Mouse (Mus musculus): ENCODE data around the gene Ccdc142. TPM values are rescaled to one million over a fixed set of nuclear protein-coding genes. Genes with fewer than 3 reads are reported as not detected.

The Ccdc142 gene
- polyA plus RNA-seq, 1 experiment from 2014 or later = 2.0 TPM

- no peak for ATAC-seq (replicated peaks; ENCODE audit: low FRiP score, low read depth)
- Histone ChIP-seq H3K4me2 (ENCODE audit: low read length) (peak overlapping the region; percentile 85), H3K27ac (no peak overlapping the region)
Measured at GRCm38 (mm10) chr6:83116373-83117164, 15.2 kb downstream of the Ccdc142 start.

GRCm38 (mm10) chr6:83117165-83117438, 15.7 kb downstream of the Ccdc142 start:
- H3K36me3 ChIP-seq (ENCODE audit: insufficient read depth, low read length) = 0 out of 2 replicates have a peak, but pooled peaks cover 5% of the 10 kb centered on the region
- no peak overlapping the region for H3K27ac ChIP-seq
- 73% methylated on average over 4 of the region's 4 CpGs for WGBS
- H3K4me2 ChIP-seq (ENCODE audit: low read length) = no peak overlapping the region
- TF ChIP-seq CTCF (IDR thresholded peaks at IDR 0.05; ENCODE audit: low read depth) = no peak
- ATAC-seq (replicated peaks; ENCODE audit: low FRiP score, low read depth) (no peak), DNase-seq (ENCODE audit: low spot score) (no peak)
- peaks cover 29% of the 10 kb centered on the region for H3K4me1 ChIP-seq (replicated peaks; ENCODE audit: insufficient read depth, low read length)
- no peak overlapping the region for H3K9ac ChIP-seq (ENCODE audit: low read depth, low read length)
- no peaks in the 10 kb centered on the region for H3K9me3 ChIP-seq (replicated peaks; ENCODE audit: low read length)
- no peak overlapping the region for H3K4me3 ChIP-seq (replicated peaks; ENCODE audit: low read depth, low read length)
- no peaks in the 10 kb centered on the region for H3K27me3 ChIP-seq (ENCODE audit: insufficient read depth, low read length)

More at GRCm38 (mm10) chr6:83116373-83117164, 15.2 kb downstream of the Ccdc142 start:
- no peaks in the 10 kb centered on the region for H3K9me3 ChIP-seq (replicated peaks; ENCODE audit: low read length)
- no peak for TF ChIP-seq CTCF (IDR thresholded peaks at IDR 0.05; ENCODE audit: low read depth)
- peak overlapping the region; percentile 76 for H3K9ac ChIP-seq (ENCODE audit: low read depth, low read length)
- 69% methylated on average over 11 of the region's 11 CpGs for WGBS
- DNase-seq (ENCODE audit: low spot score) = no peak
- 0 out of 2 replicates have a peak, but pooled peaks cover 5% of the 10 kb centered on the region for H3K36me3 ChIP-seq (ENCODE audit: insufficient read depth, low read length)
- H3K4me1 ChIP-seq (replicated peaks; ENCODE audit: insufficient read depth, low read length) = peaks cover 26% of the 10 kb centered on the region
- no peaks in the 10 kb centered on the region for H3K27me3 ChIP-seq (ENCODE audit: insufficient read depth, low read length)
- H3K4me3 ChIP-seq (replicated peaks; ENCODE audit: low read depth, low read length) = peak overlapping the region; percentile 64

- no peaks in the 10 kb centered on the region for H3K27me3 ChIP-seq (ENCODE audit: insufficient read depth, low read length)
- 86% methylated on average over 13 of the region's 13 CpGs for WGBS
- TF ChIP-seq CTCF (IDR thresholded peaks at IDR 0.05; ENCODE audit: low read depth) = no peak
- no peaks in the 10 kb centered on the region for H3K9me3 ChIP-seq (replicated peaks; ENCODE audit: low read length)
- no peak overlapping the region for H3K4me2 ChIP-seq (ENCODE audit: low read length)
- no peak for DNase-seq (ENCODE audit: low spot score)
- no peak overlapping the region for H3K4me3 ChIP-seq (replicated peaks; ENCODE audit: low read depth, low read length)
- H3K36me3 ChIP-seq (ENCODE audit: insufficient read depth, low read length) = 0 out of 2 replicates have a peak, but pooled peaks cover 5% of the 10 kb centered on the region
- peaks cover 34% of the 10 kb centered on the region for H3K4me1 ChIP-seq (replicated peaks; ENCODE audit: insufficient read depth, low read length)
- ATAC-seq (replicated peaks; ENCODE audit: low FRiP score, low read depth) = no peak
- no peak overlapping the region for H3K9ac ChIP-seq (ENCODE audit: low read depth, low read length)
- H3K27ac ChIP-seq = no peak overlapping the region
Measured at GRCm38 (mm10) chr6:83117616-83118015, 16.2 kb downstream of the Ccdc142 start.

GRCm38 (mm10) chr6:83118369-83118768, 17.0 kb downstream of the Ccdc142 start:
- TF ChIP-seq CTCF (IDR thresholded peaks at IDR 0.05; ENCODE audit: low read depth) = no peak
- 75% methylated on average over 11 of the region's 11 CpGs for WGBS
- Histone ChIP-seq H3K27me3 (ENCODE audit: insufficient read depth, low read length) (no peaks in the 10 kb centered on the region), H3K36me3 (ENCODE audit: insufficient read depth, low read length) (0 out of 2 replicates have a peak, but pooled peaks cover 5% of the 10 kb centered on the region), H3K27ac (no peak overlapping the region), H3K9ac (ENCODE audit: low read depth, low read length) (no peak overlapping the region), H3K4me1 (replicated peaks; ENCODE audit: insufficient read depth, low read length) (peaks cover 40% of the 10 kb centered on the region), H3K4me3 (replicated peaks; ENCODE audit: low read depth, low read length) (no peak overlapping the region), H3K4me2 (ENCODE audit: low read length) (no peak overlapping the region), H3K9me3 (replicated peaks; ENCODE audit: low read length) (no peaks in the 10 kb centered on the region)
- DNase-seq (ENCODE audit: low spot score) = no peak
- ATAC-seq (replicated peaks; ENCODE audit: low FRiP score, low read depth) = no peak

- ATAC-seq (replicated peaks; ENCODE audit: low FRiP score, low read depth) = no peak
- Histone ChIP-seq H3K27ac (no peak overlapping the region), H3K4me1 (replicated peaks; ENCODE audit: insufficient read depth, low read length) (peaks cover 42% of the 10 kb centered on the region), H3K9me3 (replicated peaks; ENCODE audit: low read length) (no peaks in the 10 kb centered on the region), H3K4me3 (replicated peaks; ENCODE audit: low read depth, low read length) (no peak overlapping the region), H3K36me3 (ENCODE audit: insufficient read depth, low read length) (0 out of 2 replicates have a peak, but pooled peaks cover 5% of the 10 kb centered on the region), H3K27me3 (ENCODE audit: insufficient read depth, low read length) (no peaks in the 10 kb centered on the region), H3K9ac (ENCODE audit: low read depth, low read length) (peak overlapping the region; percentile 43; the same call in 1 of the 2 replicates), H3K4me2 (ENCODE audit: low read length) (no peak overlapping the region)
- WGBS = 55% methylated on average over 14 of the region's 14 CpGs
- no peak for TF ChIP-seq CTCF (IDR thresholded peaks at IDR 0.05; ENCODE audit: low read depth)
- no peak for DNase-seq (ENCODE audit: low spot score)
Measured at GRCm38 (mm10) chr6:83118825-83119733, 17.7 kb downstream of the Ccdc142 start.

GRCm38 (mm10) chr6:83119734-83120051, 18.3 kb downstream of the Ccdc142 start:
- no peak overlapping the region for H3K27ac ChIP-seq

More at GRCm38 (mm10) chr6:83119734-83120051, 18.3 kb downstream of the Ccdc142 start:
- ATAC-seq (replicated peaks; ENCODE audit: low FRiP score, low read depth) = no peak
- no peak for DNase-seq (ENCODE audit: low spot score)
- 0 out of 2 replicates have a peak, but pooled peaks cover 5% of the 10 kb centered on the region for H3K36me3 ChIP-seq (ENCODE audit: insufficient read depth, low read length)
- H3K27me3 ChIP-seq (ENCODE audit: insufficient read depth, low read length) = no peaks in the 10 kb centered on the region
- H3K9ac ChIP-seq (ENCODE audit: low read depth, low read length) = peak overlapping the region; percentile 43; the same call in 1 of the 2 replicates
- TF ChIP-seq CTCF (IDR thresholded peaks at IDR 0.05; ENCODE audit: low read depth) = no peak
- H3K4me2 ChIP-seq (ENCODE audit: low read length) = peak overlapping the region; percentile 63
- H3K9me3 ChIP-seq (replicated peaks; ENCODE audit: low read length) = no peaks in the 10 kb centered on the region
- H3K4me1 ChIP-seq (replicated peaks; ENCODE audit: insufficient read depth, low read length) = peaks cover 47% of the 10 kb centered on the region
- H3K4me3 ChIP-seq (replicated peaks; ENCODE audit: low read depth, low read length) = no peak overlapping the region
- 54% methylated on average over 7 of the region's 7 CpGs for WGBS
